Mouse (Mus musculus) urinary bladder, adult 2 months (tissue): ENCODE measurements around the gene Slc10a2. TPM values are rescaled to one million over a fixed set of nuclear protein-coding genes. Genes with fewer than 3 reads are reported as not detected.
"Not testable (repeated sequence)": the region's sequence is repeated elsewhere in the genome, so short reads cannot be mapped to it uniquely, and the experiment has no call there.

Experiments
- DNase-seq: peaks from one replicate; pipeline ENCODE4 v3.0.0; 2022; ENCODE audit warnings: low spot score
- polyA plus RNA-seq: library from polyadenylated mRNA; depleted of rRNA; stranded (reverse); fragments of >200 nt; gene quantifications from 2 replicates; pipeline ENCODE4 v1.2.3, GENCODE M21; 2012; rRNA removed

Slc10a2 gene
- not detected in 2 replicates for polyA plus RNA-seq

DNA sequence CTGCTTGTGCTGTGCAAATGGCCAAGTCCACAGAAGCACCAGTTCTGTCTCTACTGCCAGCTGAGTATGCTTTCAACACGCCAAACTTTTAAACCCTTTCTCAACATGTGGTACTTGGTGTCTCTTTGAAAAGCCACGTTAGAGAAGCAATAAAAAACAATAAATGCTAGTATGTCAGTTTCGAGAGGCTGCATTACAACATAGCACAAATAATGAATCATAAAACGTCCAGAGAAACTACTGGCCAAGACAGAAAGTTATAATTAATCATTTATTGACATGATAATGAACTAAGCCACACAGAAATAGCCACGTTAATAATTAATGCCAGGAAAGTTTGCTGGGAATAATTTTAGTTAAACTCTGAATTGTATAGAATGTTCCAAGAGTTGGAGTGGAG is at the start of gene Slc10a2:
Gene Slc10a2 (minus strand): TSS at position 166 of the 400 bp plus-strand sequence.
- DNase-seq, result no peak

DNA sequence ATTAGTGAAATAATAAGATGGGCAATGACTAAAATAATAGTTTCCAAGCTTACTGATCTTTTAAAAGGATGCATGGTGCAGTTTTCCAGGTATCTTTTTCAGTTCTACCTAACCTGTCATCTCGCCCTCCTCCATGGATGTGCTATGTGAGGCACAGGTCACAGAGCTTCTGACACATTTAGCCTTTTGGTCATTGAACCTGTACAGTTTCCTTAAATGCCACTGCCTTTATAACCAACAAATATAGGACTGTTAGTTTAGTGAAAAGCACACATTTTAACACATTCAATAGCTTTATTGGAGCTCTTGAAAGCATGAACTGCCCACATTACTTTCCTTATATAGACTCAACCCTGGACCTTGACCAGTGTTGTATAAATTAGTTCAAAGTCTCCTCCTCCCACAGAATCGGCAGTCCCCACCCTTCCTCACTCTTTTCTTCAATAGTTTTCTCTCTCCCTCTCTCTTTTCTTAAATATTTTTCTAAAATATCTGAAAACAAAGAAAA is 24.2 kb upstream of the Slc10a2 start:
- DNase-seq, result no peak

DNA sequence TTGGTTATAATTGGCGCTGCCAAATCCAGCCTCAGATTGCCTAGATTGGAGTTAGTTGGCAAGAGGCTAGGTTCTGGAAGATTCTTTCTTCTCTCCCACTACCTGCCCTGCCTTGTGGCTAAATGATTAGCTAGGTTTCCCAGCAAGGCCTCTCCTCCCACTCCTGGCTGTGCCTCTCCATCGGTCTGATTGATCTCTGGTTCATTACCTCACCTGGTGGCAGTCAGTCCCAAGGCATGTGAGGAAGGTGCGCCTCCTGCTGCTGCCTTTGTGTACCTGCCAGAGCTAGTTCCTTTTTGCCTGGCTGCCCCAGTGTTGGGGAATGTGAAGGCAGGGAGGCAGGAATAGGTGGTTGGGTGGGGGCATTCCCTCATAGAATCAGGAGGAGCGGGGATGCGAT is 1.7 kb upstream of the Slc10a2 start:
- no peak for DNase-seq

DNA sequence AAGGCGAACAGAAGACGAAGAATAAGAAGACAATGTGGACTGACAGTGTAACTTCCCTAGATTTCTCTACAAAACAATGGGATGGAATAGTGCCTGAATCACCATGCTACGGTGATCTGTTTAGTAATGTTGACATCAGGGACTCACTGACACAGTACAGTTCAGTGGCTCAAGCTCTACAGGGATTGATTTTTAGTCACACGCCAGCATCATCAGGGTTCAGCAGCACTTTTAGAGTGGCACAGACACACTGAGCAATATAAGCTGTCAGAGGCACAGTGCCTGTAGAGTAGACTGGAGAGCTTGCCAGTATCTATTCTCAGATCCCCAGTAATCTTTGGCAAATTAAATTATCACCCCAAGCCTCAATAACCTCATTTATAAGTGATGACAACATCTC is 9.8 kb downstream of the Slc10a2 start:
- DNase-seq, result no peak

DNA sequence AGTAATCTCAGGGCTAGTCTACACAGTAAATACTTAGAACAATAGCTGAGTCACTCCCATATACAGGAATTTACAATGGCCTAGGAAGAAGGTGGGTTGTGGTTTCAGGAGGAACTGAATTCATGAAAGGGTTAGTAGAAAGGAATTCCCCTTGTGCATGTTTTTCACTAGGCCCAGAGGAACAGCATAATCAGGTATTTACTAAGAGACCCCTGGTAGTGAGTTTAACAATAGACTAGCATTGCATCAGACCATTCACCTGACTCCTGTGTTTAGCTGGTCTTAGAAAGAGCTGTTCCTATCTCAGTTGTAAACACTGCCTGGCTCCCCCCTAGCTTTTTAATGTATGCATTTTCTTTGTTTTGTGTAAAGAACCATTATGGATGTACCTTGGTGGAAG is 11.2 kb downstream of the Slc10a2 start:
- DNase-seq, result not testable (repeated sequence)

DNA sequence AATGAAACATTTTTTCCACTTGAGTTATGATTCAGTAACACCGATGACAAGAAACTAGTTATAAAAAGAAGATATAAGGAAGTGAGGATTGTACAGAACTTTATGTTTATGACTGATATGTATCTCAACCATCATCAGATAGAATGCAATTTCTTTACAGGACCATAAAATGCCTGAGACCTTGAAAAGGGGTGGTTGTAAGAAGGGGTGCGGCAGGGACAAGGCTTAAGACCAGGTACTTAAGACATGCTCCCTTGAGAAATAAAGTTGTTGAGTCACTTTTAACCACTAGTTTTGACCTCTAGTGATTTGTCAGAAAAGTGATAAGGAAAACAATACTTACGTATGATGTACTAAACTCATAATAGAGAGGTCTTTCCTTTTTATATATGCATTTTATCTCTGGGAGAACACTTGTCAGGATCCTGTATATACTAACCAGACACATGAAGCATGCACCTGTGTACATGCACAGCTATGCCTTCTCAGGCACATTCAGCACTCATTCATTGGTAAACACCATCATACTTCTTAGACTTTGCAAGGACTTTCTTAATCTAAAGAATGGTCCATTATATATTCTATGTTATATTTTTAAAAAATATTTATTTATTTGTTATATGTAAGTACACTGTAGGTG is 31.4 kb downstream of the Slc10a2 start:
- DNase-seq, result no peak

DNA sequence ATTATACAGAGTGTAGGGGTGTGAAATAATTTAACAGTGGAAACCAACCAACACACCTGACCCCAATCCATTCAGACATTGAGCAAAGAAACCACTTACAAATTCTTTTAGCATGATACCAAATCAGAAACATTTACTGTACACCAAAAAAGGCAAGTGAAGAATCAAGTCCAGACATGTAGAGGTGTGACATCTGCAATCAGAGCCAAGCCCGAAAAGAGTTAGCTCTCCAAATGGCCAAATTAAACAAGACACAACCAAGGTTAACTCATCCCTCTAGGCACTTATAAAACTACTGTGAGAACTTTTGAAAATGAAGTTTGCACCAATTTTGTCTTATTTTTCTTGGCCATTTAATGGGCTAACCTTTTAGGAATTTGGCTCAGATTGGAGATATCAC is 46.3 kb downstream of the Slc10a2 start:
- DNase-seq, result no peak

DNA sequence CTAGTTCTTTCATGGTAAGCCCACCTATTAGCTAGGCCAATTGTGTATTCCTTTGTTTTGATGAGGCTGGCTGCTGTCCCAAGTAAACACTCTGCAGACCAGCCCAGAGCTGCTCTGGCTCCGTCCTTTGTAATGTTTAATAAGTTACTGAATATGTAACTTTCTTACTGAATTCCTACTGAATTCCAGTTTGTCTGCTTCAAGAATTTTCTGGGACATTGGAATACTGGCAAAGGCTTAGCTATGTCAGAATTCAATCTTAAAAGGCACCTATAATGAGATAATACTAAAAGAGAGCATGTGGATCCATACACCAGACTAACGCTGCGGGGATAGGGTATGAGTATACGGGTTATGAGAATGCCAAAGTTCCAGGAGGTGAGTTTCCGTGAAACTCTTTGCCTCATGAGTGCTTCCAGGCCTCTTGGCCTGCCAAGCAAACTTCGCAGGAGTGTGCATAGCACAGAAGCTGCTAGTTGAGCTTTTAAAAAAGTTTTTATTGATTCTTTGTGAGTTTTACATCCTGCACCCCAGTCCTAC is 60.7 kb downstream of the Slc10a2 start:
- not testable (repeated sequence) for DNase-seq

DNA sequence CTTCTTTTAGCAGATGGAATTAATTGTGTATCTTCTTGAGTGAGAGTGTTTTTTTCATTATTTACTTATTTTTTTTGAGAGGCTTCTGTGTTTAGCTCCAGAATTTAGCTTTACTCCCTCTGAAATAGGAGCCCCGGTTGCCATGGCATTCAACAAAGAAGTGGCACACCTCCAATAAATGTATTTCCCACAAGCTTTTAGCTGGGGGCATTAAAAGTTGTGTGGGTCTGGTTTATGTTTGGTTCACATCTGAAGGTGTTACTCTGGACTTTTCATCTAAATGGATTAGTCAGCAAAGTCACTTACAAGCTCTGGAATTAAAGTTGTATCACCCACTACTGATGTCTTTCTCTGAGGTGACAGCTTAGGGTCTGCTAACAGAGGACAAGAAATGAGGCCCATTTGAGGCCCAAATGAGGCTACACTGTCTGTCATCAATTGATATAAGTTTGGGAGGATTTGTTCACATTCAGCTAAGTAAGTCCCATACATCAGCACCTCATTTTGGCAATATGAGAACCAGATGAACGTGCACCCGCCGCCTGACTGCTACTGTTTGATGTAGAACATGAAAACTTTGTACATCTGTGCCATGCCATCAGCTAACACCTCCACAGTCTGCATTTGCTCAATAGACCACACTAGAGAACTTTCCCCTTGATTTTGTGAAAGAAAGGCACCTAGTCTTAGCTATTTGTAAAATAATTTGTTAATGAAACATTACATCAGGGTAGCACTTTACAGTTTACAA is 66.2 kb downstream of the Slc10a2 start:
- no peak for DNase-seq
